In the genomic region with DNA sequence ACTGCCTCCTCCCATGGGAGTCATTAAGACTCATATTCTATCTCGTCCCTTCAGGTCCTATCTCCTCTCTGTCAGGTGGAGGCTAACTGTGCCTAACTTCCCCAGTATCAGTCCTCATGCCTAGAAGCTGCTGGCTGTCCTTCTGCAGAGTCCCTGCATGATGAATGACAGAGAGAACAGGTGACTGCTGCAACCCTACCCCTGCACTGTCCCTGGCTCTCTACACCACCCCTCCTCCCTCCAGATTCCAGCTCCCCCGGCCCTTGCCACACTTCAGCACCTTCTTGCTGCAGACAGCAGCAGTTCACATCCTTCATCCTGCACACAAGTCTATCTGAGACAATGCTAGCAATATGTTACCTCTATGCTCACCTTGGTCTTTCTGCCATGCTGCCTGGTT, we compare ENCODE assay signal across 23 mouse cellular contexts.
"Had no signal": no experiment of that assay in that cellular context is flagged by ENCODE, and none has a peak within 500 bp of the region (broad histone marks: within the 10 kb centered on the region; RNA-seq: fewer than 3 reads in every experiment).

No protein-coding gene starts in this region.

- H3K9me3 ChIP-seq: limb, embryonic 12.5 days; liver, embryonic 12.5 days; liver, embryonic 15.5 days; lung, embryonic 15.5 days; neural tube, embryonic 13.5 days had no signal

- H3K9ac ChIP-seq: limb, embryonic 12.5 days; liver, embryonic 12.5 days; liver, embryonic 15.5 days; lung, embryonic 15.5 days; midbrain, embryonic 12.5 days; neural tube, embryonic 13.5 days had no signal

- H3K4me1 ChIP-seq: limb, embryonic 12.5 days; liver, embryonic 12.5 days; liver, embryonic 15.5 days; lung, embryonic 15.5 days; midbrain, embryonic 12.5 days; neural tube, embryonic 13.5 days had no signal

- H3K27me3 ChIP-seq: limb, embryonic 12.5 days; liver, embryonic 12.5 days; liver, embryonic 15.5 days; lung, embryonic 15.5 days; midbrain, embryonic 12.5 days; neural tube, embryonic 13.5 days had no signal

- ATAC-seq: liver, embryonic 12.5 days; midbrain, embryonic 16.5 days had no signal

- DNase-seq: kidney, adult 2 months; kidney, postnatal 25 days; layer of hippocampus, adult 9-11 months; liver; lung, adult 18-20 months; lung, postnatal 10 days; lung, postnatal 4 days; retina, postnatal 1 day; right cerebral cortex, postnatal 25 days; thymus, adult 2 months; thymus, postnatal 14 days; thymus, postnatal 4 days had no signal

- H3K4me3 ChIP-seq: layer of hippocampus, adult 2 months; left cerebral cortex, adult 2 months; limb, embryonic 12.5 days; liver, embryonic 12.5 days; liver, embryonic 15.5 days; lung, embryonic 15.5 days; midbrain, embryonic 12.5 days; myocyte; neural tube, embryonic 13.5 days had no signal

- H3K4me2 ChIP-seq: limb, embryonic 12.5 days; liver, embryonic 12.5 days; liver, embryonic 15.5 days; lung, embryonic 15.5 days; midbrain, embryonic 12.5 days; neural tube, embryonic 13.5 days had no signal

- H3K27ac ChIP-seq: kidney, postnatal 0 days; layer of hippocampus, adult 2 months; left cerebral cortex, adult 2 months; limb, embryonic 12.5 days; liver, embryonic 12.5 days; liver, embryonic 15.5 days; lung, embryonic 15.5 days; midbrain, embryonic 12.5 days; neural tube, embryonic 13.5 days had no signal

- H3K36me3 ChIP-seq: lung, embryonic 15.5 days had no signal
